Mouse (Mus musculus) ES-E14 (cell line): ENCODE data around the gene Pde4d.

Source experiments
- CHD2 ChIP-seq: IDR thresholded peaks from 2 replicates; pipeline ENCODE4 v1.6.1; 2014; ENCODE audit warnings: mild to moderate bottlenecking, low read depth, low read length, inconsistent platforms
- MAFK ChIP-seq: IDR thresholded peaks from 2 replicates; pipeline ENCODE4 v1.6.1; 2014; ENCODE audit warnings: mild to moderate bottlenecking, low read depth, low read length, inconsistent platforms; ENCODE audit not compliant: insufficient read depth
- ZC3H11A ChIP-seq: IDR thresholded peaks from 2 replicates; pipeline ENCODE4 v1.6.1; 2012; ENCODE audit warnings: low read depth, mild to moderate bottlenecking, inconsistent platforms, low read length, borderline replicate concordance
- ZNF384 ChIP-seq: IDR thresholded peaks from 2 replicates; pipeline ENCODE4 v1.6.1; 2012; ENCODE audit warnings: low read depth, low read length, inconsistent platforms

- no peak for TF ChIP-seq CHD2
- no peak for TF ChIP-seq MAFK
- TF ChIP-seq ZC3H11A = no peak
- TF ChIP-seq ZNF384 = no peak
These were observed 1279.9 kb downstream of the Pde4d start for GRCm38 (mm10) chr13:109729612-109730011.
